Mouse (Mus musculus): ENCODE measurements around the gene F930015N05Rik. TPM values are rescaled to one million over a fixed set of nuclear protein-coding genes. Genes with fewer than 3 reads are reported as not detected.

The F930015N05Rik gene
- total RNA-seq (2021), result under 1 TPM; 0.87 TPM

- intact Hi-C loops (cut with DNase I), result loop anchor here (5.0 kb wide), 1 partner anchor 1034 kb away; no protein-coding TSS in a partner anchor
- DNase-seq (ENCODE audit: low spot score in 2 of 2), result no peak
These were observed at the start of gene F930015N05Rik for GRCm38 (mm10) chr11:64436412-64436727. Gene F930015N05Rik (minus strand): TSS chr11:64436653.

GRCm38 (mm10) chr11:64481445-64481844 is 45.0 kb upstream of the F930015N05Rik start:
- intact Hi-C loops (cut with DNase I), result no loop called here
- no peak for DNase-seq (ENCODE audit: low spot score in 2 of 2)

- no peak for DNase-seq (ENCODE audit: low spot score in 2 of 2)
- intact Hi-C loops (cut with DNase I), result no loop called here
These were observed 37.2 kb upstream of the F930015N05Rik start for GRCm38 (mm10) chr11:64473679-64474078.

GRCm38 (mm10) chr11:64470689-64471088 is 34.2 kb upstream of the F930015N05Rik start:
- intact Hi-C loops (cut with DNase I), result no loop called here
- no peak for DNase-seq (ENCODE audit: low spot score in 2 of 2)

GRCm38 (mm10) chr11:64468737-64469136 is 32.3 kb upstream of the F930015N05Rik start:
- DNase-seq (ENCODE audit: low spot score in 2 of 2), result no peak
- intact Hi-C loops (cut with DNase I), result no loop called here

- intact Hi-C loops (cut with DNase I), result no loop called here
These were observed 25.3 kb upstream of the F930015N05Rik start for GRCm38 (mm10) chr11:64461746-64462145.

GRCm38 (mm10) chr11:64448586-64449315 is 12.3 kb upstream of the F930015N05Rik start:
- DNase-seq (ENCODE audit: low spot score in 2 of 2), result no peak
- intact Hi-C loops (cut with DNase I), result no loop called here

More at GRCm38 (mm10) chr11:64461746-64462145, 25.3 kb upstream of the F930015N05Rik start:
- DNase-seq (ENCODE audit: low spot score in 2 of 2), result no peak

GRCm38 (mm10) chr11:64445227-64445626 is 8.8 kb upstream of the F930015N05Rik start:
- no peak for DNase-seq (ENCODE audit: low spot score in 2 of 2)
- intact Hi-C loops (cut with DNase I), result no loop called here

GRCm38 (mm10) chr11:64442701-64443100 is 6.2 kb upstream of the F930015N05Rik start:
- intact Hi-C loops (cut with DNase I), result loop anchor here (2.0 to 5.0 kb wide), 3 partner anchors 276 to 518 kb away; partner anchors contain the start of gene Cox10
- no peak for DNase-seq (ENCODE audit: low spot score in 2 of 2)

GRCm38 (mm10) chr11:64442119-64442518 is 5.7 kb upstream of the F930015N05Rik start:
- intact Hi-C loops (cut with DNase I), result loop anchor here (2.0 to 5.0 kb wide), 3 partner anchors 277 to 517 kb away; partner anchors contain the start of gene Cox10
- DNase-seq (ENCODE audit: low spot score in 2 of 2), result peak; percentile 56 to 64

GRCm38 (mm10) chr11:64438909-64439308 is 2.5 kb upstream of the F930015N05Rik start:
- intact Hi-C loops (cut with DNase I), result loop anchor here (5.0 kb wide), 1 partner anchor 1037 kb away; no protein-coding TSS in a partner anchor
- no peak for DNase-seq (ENCODE audit: low spot score in 2 of 2)

- no peak for DNase-seq (ENCODE audit: low spot score in 2 of 2)
- intact Hi-C loops (cut with DNase I), result loop anchor here (5.0 kb wide), 1 partner anchor 1035 kb away; no protein-coding TSS in a partner anchor
These were observed 1.3 kb upstream of the F930015N05Rik start for GRCm38 (mm10) chr11:64437721-64438120.

GRCm38 (mm10) chr11:64436791-64437298 is 392 bp upstream of the F930015N05Rik start:
- intact Hi-C loops (cut with DNase I), result loop anchor here (5.0 kb wide), 1 partner anchor 1035 kb away; no protein-coding TSS in a partner anchor
- DNase-seq (ENCODE audit: low spot score in 2 of 2), result no peak

- intact Hi-C loops (cut with DNase I), result loop anchor here (5.0 kb wide), 1 partner anchor 1033 kb away; no protein-coding TSS in a partner anchor
- DNase-seq (ENCODE audit: low spot score in 2 of 2), result peak; percentile 8 to 22
These were observed 674 bp downstream of the F930015N05Rik start for GRCm38 (mm10) chr11:64435546-64436411.

- intact Hi-C loops (cut with DNase I), result loop anchor here (5.0 kb wide), 1 partner anchor 1033 kb away; no protein-coding TSS in a partner anchor
- DNase-seq (ENCODE audit: low spot score in 2 of 2), result peak in 1 of 2 experiments; percentile 17
These were observed 1.6 kb downstream of the F930015N05Rik start, which contains the start of gene Hs3st3a1 for GRCm38 (mm10) chr11:64434611-64435545. Gene Hs3st3a1 (plus strand): TSS chr11:64435332.

- intact Hi-C loops (cut with DNase I), result no loop called here
- no peak for DNase-seq (ENCODE audit: low spot score in 2 of 2)
These were observed 17.5 kb downstream of the F930015N05Rik start for GRCm38 (mm10) chr11:64418969-64419368.

GRCm38 (mm10) chr11:64400534-64401093 is 35.8 kb downstream of the F930015N05Rik start:
- intact Hi-C loops (cut with DNase I), result no loop called here

GRCm38 (mm10) chr11:64397612-64398011 is 38.8 kb downstream of the F930015N05Rik start:
- DNase-seq (ENCODE audit: low spot score in 2 of 2), result no peak
- intact Hi-C loops (cut with DNase I), result no loop called here

More at GRCm38 (mm10) chr11:64400534-64401093, 35.8 kb downstream of the F930015N05Rik start:
- no peak for DNase-seq (ENCODE audit: low spot score in 2 of 2)

Data from left cerebral cortex, postnatal 25 days (tissue).